Mouse (Mus musculus) heart, adult 2 months (tissue): ENCODE results near the gene Spats2. TPM values are rescaled to one million over a fixed set of nuclear protein-coding genes. Genes with fewer than 3 reads are reported as not detected.
"Not testable (repeated sequence)": the region's sequence is repeated elsewhere in the genome, so short reads cannot be mapped to it uniquely, and the experiment has no call there.

Experiments
- DNase-seq, 2 experiments: peaks; one replicate each; pipeline ENCODE4 v3.0.0; 2021
- H3K27ac ChIP-seq: fragments of 200-600 bp; 2 replicates; pipeline ENCODE4 v1.8.1; 2022
- H3K27me3 ChIP-seq: fragments of 200-500 bp; 2 replicates; pipeline ENCODE4 v1.6.1; 2012; ENCODE audit warnings: mild to moderate bottlenecking, low read length, inconsistent platforms, mixed read lengths; ENCODE audit not compliant: control insufficient read depth, insufficient read depth
- H3K36me3 ChIP-seq: fragments of 200-500 bp; 2 replicates; pipeline ENCODE4 v1.6.1; 2012; ENCODE audit warnings: low read length, inconsistent platforms; ENCODE audit not compliant: control insufficient read depth, insufficient read depth
- H3K4me1 ChIP-seq: fragments of 200-500 bp; 2 replicates; pipeline ENCODE4 v1.6.1; 2011; ENCODE audit warnings: low read length; ENCODE audit not compliant: control insufficient read depth, insufficient read depth
- H3K4me3 ChIP-seq: fragments of 200-600 bp; 2 replicates; pipeline ENCODE4 v1.8.1; 2022
- H3K79me2 ChIP-seq: fragments of 200-500 bp; replicated peaks from 2 replicates; pipeline ENCODE4 v1.6.1; 2012; ENCODE audit warnings: mild to moderate bottlenecking, inconsistent platforms, low read length, moderate library complexity, mixed read lengths; ENCODE audit not compliant: control insufficient read depth, insufficient read depth
- H3K9ac ChIP-seq: fragments of 200-500 bp; 2 replicates; pipeline ENCODE4 v1.6.1; 2012; ENCODE audit warnings: low read depth, mild to moderate bottlenecking, control low read depth, inconsistent platforms, low read length, mixed read lengths
- CTCF ChIP-seq: fragments of 200-600 bp; IDR thresholded peaks from 2 replicates; pipeline ENCODE4 v1.8.1; 2022; ENCODE audit warnings: antibody characterized with exemption, mild to moderate bottlenecking, moderate library complexity
- EP300 ChIP-seq: fragments of 200-500 bp; IDR thresholded peaks from 2 replicates; pipeline ENCODE4 v1.6.1; 2011; ENCODE audit warnings: low read depth, low read length, control low read depth; ENCODE audit not compliant: insufficient read depth
- POLR2A ChIP-seq: fragments of 200-500 bp; IDR thresholded peaks from 2 replicates; pipeline ENCODE4 v1.6.1; 2011; ENCODE audit warnings: mild to moderate bottlenecking, low read depth, low read length, control low read depth; ENCODE audit not compliant: insufficient read depth
- WGBS: fragments of 180-500 bp; shearing (Covaris S2); methylation state at CpG from one replicate; pipeline ENCODE4 v1.1.7; 2018; 5-methylcytosine and 5-hydroxymethylcytosine counted together
- intact Hi-C: fragments of 180-260 bp; cut with DNase I; formaldehyde crosslinking; loops from one replicate; pipeline ENCODE4 v1.15.1; 2025
- polyA plus RNA-seq: library from polyadenylated mRNA; depleted of rRNA; stranded (reverse); fragments of >200 nt; gene quantifications from 2 replicates; pipeline ENCODE4 v1.2.3, GENCODE M21; 2012
- total RNA-seq, 2 experiments: library from RNA; stranded (reverse); gene quantifications; 2 replicates each; pipeline ENCODE4 v1.2.3; 2021

Gene Spats2
- total and polyA plus RNA-seq, 3 experiments: 5.3 to 6.7 (median 6.6) TPM

DNA sequence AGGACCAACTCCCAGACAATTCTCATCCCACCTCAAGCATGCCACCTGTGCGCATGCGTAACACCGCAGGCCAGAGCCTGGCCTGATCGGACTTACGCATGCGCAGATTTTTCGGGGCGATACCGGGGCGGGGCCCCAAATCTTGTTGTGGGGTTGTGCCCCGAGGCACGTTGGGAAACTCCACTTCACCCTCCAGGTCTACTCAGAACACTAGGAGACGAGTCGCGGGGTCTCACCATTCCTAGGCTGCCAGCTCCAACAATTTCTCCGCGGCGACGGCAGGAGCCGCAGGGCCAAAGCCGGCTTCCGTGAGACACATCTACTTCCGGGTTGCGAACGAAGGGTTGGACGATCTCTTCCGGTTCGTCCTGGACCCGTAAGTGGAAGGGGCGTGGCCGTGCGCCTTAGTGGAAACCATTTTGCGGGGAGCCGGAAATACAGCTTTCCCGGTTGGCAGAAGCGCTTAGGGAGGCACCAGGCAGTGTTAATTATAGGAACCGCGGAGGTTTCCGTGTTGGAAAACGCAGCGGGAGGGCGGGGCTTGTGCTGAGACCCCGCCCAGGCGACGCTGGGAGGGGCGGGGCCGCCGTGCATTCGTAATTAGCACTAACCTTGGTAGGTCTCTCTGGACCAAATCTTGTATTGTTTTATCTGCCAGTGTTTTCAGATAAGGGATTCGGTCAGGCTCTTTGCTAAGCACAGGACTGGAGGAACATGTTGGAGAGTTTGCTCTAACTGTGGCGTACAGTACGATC lies 126.1 kb downstream of the Spats2 start, which contains the start of gene Mcrs1:
Mcrs1 (minus strand) TSS at position 336 of the 755 bp plus-strand sequence.
- Histone ChIP-seq H3K79me2 (no peaks in the 10 kb centered on the region), H3K27me3 (no peaks in the 10 kb centered on the region), H3K4me1 (peaks cover 2% of the 10 kb centered on the region; the same call in 1 of the 2 replicates), H3K27ac (peak within 1 kb of the TSS; percentile 99), H3K4me3 (peak within 1 kb of the TSS; percentile 89), H3K9ac (peak within 1 kb of the TSS; percentile 75), H3K36me3 (no peaks in the 10 kb centered on the region)
- DNase-seq: peak; percentile 96 to 98
- intact Hi-C loops: loop anchor here (2.0 kb wide), 1 partner anchor 43 kb away; the partner anchor contains the start of genes Fam186b and Prpf40b
- under 1% methylated on average over 52 of the region's 52 CpGs for WGBS
- TF ChIP-seq POLR2A (peak; percentile 65), EP300 (0 out of 2 replicates have a peak, but pooled peaks have one; percentile 61), CTCF (no peak)

DNA sequence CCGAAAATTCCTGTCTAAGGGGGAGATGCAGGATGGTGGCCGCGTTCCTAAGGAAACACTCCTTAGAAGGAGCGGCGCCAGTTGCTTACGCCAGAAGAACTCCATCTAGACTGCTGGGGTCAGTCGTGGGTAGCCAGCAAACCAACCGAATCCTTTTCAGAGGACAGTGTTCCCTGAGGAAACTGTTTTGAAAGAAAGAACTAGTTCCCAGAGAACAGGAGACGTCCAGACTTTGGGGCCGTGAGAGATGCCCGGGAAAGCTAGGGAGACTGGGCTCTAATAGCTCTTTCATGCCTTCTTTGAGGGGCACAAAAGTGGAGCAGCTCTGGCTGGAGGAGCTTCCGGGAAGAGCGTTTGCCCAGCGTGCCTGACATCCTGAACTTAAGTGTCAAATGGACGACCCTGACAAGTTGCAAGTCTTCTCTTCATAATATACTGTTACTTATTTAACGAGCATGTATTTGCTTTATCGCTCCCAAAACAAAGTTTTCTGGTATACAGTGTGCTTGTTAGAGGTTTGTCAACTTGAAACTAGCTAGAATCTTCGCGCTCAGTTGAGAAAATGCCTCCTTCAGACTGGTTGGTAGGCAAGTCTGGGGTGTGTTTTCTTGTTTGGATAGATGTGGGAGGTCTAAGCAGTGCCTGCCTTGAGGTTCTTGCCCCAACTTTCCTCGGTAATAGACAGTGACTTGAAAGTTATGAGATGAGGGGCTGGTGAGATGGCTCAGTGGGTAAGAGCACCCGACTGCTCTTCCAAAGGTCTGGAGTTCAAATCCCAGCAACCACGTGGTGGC lies 126.9 kb downstream of the Spats2 start:
- WGBS: 3% methylated on average over 22 of the region's 22 CpGs
- no peaks in the 10 kb centered on the region for H3K36me3 ChIP-seq
- peak overlapping the region; percentile 89 for H3K4me3 ChIP-seq
- peak overlapping the region; percentile 45 for H3K9ac ChIP-seq
- peak overlapping the region; percentile 99 for H3K27ac ChIP-seq
- H3K4me1 ChIP-seq: peaks cover 2% of the 10 kb centered on the region; the same call in 1 of the 2 replicates
- no peak for TF ChIP-seq POLR2A
- no peak for TF ChIP-seq EP300
- peak; percentile 41 for TF ChIP-seq CTCF
- no peaks in the 10 kb centered on the region for H3K79me2 ChIP-seq
- no peak for DNase-seq
- intact Hi-C loops: loop anchor here (2.0 kb wide), 1 partner anchor 42 kb away; the partner anchor contains the start of genes Fam186b and Prpf40b
- no peaks in the 10 kb centered on the region for H3K27me3 ChIP-seq

DNA sequence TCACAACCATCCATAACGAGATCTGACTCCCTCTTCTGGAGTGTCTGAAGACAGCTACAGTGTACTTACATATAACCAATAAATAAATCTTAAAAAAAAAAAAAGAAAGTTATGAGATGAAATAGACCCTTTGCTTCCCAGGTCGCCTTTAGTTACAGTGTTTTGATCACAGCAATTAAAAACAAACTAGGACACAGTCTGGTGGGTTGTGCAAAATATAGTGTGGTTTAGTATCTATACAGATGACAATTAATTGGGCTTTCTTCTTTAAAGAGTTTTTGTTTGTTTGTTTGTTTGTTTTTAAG lies 127.4 kb downstream of the Spats2 start:
- not testable (repeated sequence) for H3K9ac ChIP-seq, H3K36me3 ChIP-seq, H3K4me1 ChIP-seq, DNase-seq, H3K4me3 ChIP-seq, H3K27me3 ChIP-seq, H3K79me2 ChIP-seq
- intact Hi-C loops: loop anchor here (2.0 kb wide), 1 partner anchor 42 kb away; the partner anchor contains the start of genes Fam186b and Prpf40b
- 45% methylated on average over 2 of the region's 2 CpGs for WGBS
- peak overlapping the region; percentile 99 for H3K27ac ChIP-seq

DNA sequence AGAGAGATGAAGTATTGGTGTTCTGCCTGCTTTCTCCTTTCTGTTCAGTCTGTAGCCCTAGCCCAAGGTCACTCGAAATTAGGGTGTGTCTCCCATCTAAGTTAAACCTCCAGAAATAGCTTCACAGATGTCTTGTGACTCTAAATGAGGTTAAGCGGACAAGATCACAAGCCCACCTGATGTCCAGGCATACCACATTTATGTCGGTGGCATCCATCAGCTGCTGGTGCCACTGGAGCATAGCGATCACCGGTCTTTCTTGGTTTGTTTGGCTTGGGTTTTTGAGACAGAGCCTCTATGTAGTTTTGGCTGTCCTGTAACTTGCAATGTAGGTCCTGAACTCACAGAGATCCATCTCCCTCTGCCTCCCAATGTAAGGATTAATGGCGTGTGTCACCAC lies 128.1 kb downstream of the Spats2 start:
- Histone ChIP-seq H3K4me1 (peaks cover 2% of the 10 kb centered on the region; the same call in 1 of the 2 replicates), H3K4me3 (no peak overlapping the region), H3K27ac (peak overlapping the region; percentile 60; the same call in 1 of the 2 replicates), H3K9ac (no peak overlapping the region), H3K36me3 (no peaks in the 10 kb centered on the region), H3K27me3 (no peaks in the 10 kb centered on the region), H3K79me2 (no peaks in the 10 kb centered on the region)
- WGBS: 76% methylated on average over 6 of the region's 6 CpGs
- intact Hi-C loops: loop anchor here (2.0 kb wide), 1 partner anchor 41 kb away; the partner anchor contains the start of genes Fam186b and Prpf40b
- TF ChIP-seq CTCF: no peak
- no peak for TF ChIP-seq EP300
- no peak for TF ChIP-seq POLR2A
- no peak for DNase-seq

DNA sequence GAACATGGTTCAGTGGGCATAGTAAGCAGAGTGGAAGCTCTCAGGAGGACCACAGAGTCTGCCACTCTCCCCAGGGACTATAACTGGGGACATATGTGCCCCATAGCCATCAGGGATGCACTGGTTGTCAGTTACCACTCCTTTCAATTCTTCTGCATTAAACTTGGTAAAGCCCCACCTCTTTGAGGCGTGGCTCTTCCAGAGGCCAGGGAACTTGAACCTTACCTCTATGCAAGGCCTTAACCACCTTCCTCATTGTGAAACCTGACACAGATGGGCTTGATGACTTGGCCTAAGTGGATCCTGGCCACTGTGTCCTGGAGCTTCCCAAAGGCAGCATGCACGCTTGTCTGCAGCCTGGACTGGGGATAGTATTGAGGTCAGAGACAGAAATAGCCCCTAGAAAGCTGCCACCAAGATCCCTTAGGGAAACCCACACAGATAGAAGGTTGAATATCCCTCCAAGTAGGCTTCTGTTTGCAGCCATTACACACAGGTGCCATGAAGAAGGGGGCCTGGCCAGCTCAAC lies 128.8 kb downstream of the Spats2 start:
- WGBS: 74% methylated on average over 2 of the region's 2 CpGs
- peaks cover 3% of the 10 kb centered on the region for H3K4me1 ChIP-seq
- peak in 1 of 2 experiments; percentile 47 for DNase-seq
- H3K27ac ChIP-seq: peak overlapping the region; percentile 60
- no peak overlapping the region for H3K9ac ChIP-seq
- no peaks in the 10 kb centered on the region for H3K79me2 ChIP-seq
- TF ChIP-seq POLR2A: no peak
- TF ChIP-seq EP300: 0 out of 2 replicates have a peak, but pooled peaks have one; percentile 9
- H3K4me3 ChIP-seq: no peak overlapping the region
- no peaks in the 10 kb centered on the region for H3K27me3 ChIP-seq
- intact Hi-C loops: no loop called here
- no peaks in the 10 kb centered on the region for H3K36me3 ChIP-seq
